Mouse (Mus musculus): ENCODE data around the gene Lrrc8d. TPM values are rescaled to one million over a fixed set of nuclear protein-coding genes. Genes with fewer than 3 reads are reported as not detected.

Lrrc8d gene
- polyA plus RNA-seq (2012; rRNA removed): 34.4 and 35.4 TPM in 2 replicates

GRCm38 (mm10) chr5:105699141-105700069, at the start of gene Lrrc8d:
Lrrc8d (plus strand) TSS chr5:105699969.
- Histone ChIP-seq H3K4me1 (ENCODE audit: control insufficient read depth, insufficient read depth, low read length) (peaks cover 13% of the 10 kb centered on the region; the same call in 1 of the 2 replicates), H3K4me3 (ENCODE audit: insufficient read depth, low read depth, low read length) (peak within 1 kb of the TSS; percentile 65), H3K36me3 (ENCODE audit: control insufficient read depth, insufficient read depth, low read length) (no peaks in the 10 kb centered on the region), H3K27ac (ENCODE audit: insufficient read depth, low read depth, low read length) (peak within 1 kb of the TSS; percentile 93), H3K27me3 (replicated peaks; ENCODE audit: control insufficient read depth, insufficient read depth, low read length) (no peaks in the 10 kb centered on the region)
- TF ChIP-seq POLR2A (IDR thresholded peaks at IDR 0.05; ENCODE audit: low read depth, low read length) (no peak), CTCF (conservative IDR thresholded peaks at IDR 0.05; ENCODE audit: insufficient read depth, insufficient read length, low read depth, low read length) (no peak)
- DNase-seq: peak; percentile 95
- WGBS: 2% methylated on average over 60 of the region's 60 CpGs

DNA sequence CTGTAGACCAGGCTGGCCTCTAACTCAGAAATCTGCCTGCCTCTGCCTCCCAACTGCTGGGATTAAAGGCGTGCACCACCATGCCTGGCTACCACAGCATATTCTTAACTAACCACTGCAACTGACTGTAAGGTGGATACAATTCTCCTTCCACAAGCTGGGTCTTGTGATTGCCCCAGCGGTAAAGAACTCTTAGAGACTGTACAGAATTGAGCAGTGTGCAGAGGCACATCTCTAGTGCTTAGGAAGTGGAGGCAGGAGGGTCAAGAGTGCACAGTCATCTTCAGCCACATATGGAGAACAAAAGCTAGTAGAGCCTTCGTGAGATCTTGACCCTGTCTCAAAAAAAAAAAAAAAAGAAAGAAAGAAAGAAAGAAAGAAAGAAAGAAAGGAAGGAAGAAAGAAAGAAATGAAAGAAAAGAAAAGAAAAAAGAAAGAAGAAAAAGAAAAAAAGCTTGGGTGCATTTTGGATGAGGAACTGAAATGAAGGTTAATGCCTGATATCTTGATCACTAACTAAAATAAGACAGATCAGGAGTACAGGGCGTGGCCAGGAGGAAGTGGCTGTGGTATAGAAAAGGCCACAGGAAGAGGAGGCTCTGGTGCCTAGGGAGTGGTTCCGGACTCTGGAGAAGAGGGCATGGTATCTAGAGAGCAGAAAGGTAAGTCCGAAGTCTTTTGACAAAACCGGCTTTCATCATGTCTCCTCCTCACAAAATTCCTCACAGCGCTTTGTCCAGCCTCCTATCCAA, 48.9 kb upstream of the Lrrc8d start:
- no peaks in the 10 kb centered on the region; the same call in 1 of the 2 replicates for H3K4me1 ChIP-seq (ENCODE audit: control insufficient read depth, insufficient read depth, low read length)
- no peak overlapping the region for H3K4me3 ChIP-seq (ENCODE audit: insufficient read depth, low read depth, low read length)
- peak; percentile 33 for DNase-seq
- no peak for TF ChIP-seq POLR2A (IDR thresholded peaks at IDR 0.05; ENCODE audit: low read depth, low read length)
- TF ChIP-seq CTCF (conservative IDR thresholded peaks at IDR 0.05; ENCODE audit: insufficient read depth, insufficient read length, low read depth, low read length): no peak
- WGBS: 77% methylated on average over 8 of the region's 8 CpGs
- H3K36me3 ChIP-seq (ENCODE audit: control insufficient read depth, insufficient read depth, low read length): no peaks in the 10 kb centered on the region
- no peaks in the 10 kb centered on the region for H3K27me3 ChIP-seq (replicated peaks; ENCODE audit: control insufficient read depth, insufficient read depth, low read length)
- peak overlapping the region; percentile 2 for H3K27ac ChIP-seq (ENCODE audit: insufficient read depth, low read depth, low read length)

DNA sequence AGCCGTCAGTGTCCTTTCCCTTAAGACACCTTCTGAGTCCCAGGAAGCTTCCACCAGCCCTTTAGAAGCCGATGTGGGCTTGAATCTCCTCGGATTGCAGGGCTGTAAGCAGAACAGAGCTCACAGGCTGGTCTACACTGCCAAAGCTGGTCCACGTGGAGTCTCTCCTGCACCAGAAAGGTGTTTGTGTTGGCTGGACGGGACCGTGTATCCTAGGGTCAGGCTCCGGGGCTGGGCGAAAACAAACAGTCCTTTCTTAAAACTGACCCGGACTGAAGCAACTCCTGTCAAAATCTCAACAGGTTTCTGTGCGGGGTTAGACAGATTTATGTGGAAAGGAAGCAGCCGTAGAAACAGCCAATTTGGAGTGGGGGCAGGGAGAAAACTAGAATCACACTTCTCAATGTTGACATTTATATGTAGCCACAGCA, 48.2 kb upstream of the Lrrc8d start:
- peak; percentile 47 for DNase-seq
- Histone ChIP-seq H3K4me1 (ENCODE audit: control insufficient read depth, insufficient read depth, low read length) (no peaks in the 10 kb centered on the region; the same call in 1 of the 2 replicates), H3K4me3 (ENCODE audit: insufficient read depth, low read depth, low read length) (no peak overlapping the region), H3K27me3 (replicated peaks; ENCODE audit: control insufficient read depth, insufficient read depth, low read length) (no peaks in the 10 kb centered on the region), H3K27ac (ENCODE audit: insufficient read depth, low read depth, low read length) (peak overlapping the region; percentile 2), H3K36me3 (ENCODE audit: control insufficient read depth, insufficient read depth, low read length) (no peaks in the 10 kb centered on the region)
- WGBS: 19% methylated on average over 11 of the region's 11 CpGs
- TF ChIP-seq POLR2A (IDR thresholded peaks at IDR 0.05; ENCODE audit: low read depth, low read length): no peak
- no peak for TF ChIP-seq CTCF (conservative IDR thresholded peaks at IDR 0.05; ENCODE audit: insufficient read depth, insufficient read length, low read depth, low read length)

- TF ChIP-seq POLR2A (IDR thresholded peaks at IDR 0.05; ENCODE audit: low read depth, low read length) (no peak), CTCF (conservative IDR thresholded peaks at IDR 0.05; ENCODE audit: insufficient read depth, insufficient read length, low read depth, low read length) (peak; percentile 96)
- WGBS: 17% methylated on average over 15 of the region's 15 CpGs
- Histone ChIP-seq H3K4me3 (ENCODE audit: insufficient read depth, low read depth, low read length) (no peak overlapping the region), H3K36me3 (ENCODE audit: control insufficient read depth, insufficient read depth, low read length) (no peaks in the 10 kb centered on the region), H3K27me3 (replicated peaks; ENCODE audit: control insufficient read depth, insufficient read depth, low read length) (no peaks in the 10 kb centered on the region), H3K4me1 (ENCODE audit: control insufficient read depth, insufficient read depth, low read length) (no peaks in the 10 kb centered on the region; the same call in 1 of the 2 replicates), H3K27ac (ENCODE audit: insufficient read depth, low read depth, low read length) (no peak overlapping the region)
- DNase-seq: peak; percentile 85
These were observed 45.3 kb upstream of the Lrrc8d start for GRCm38 (mm10) chr5:105654237-105655063.

DNA sequence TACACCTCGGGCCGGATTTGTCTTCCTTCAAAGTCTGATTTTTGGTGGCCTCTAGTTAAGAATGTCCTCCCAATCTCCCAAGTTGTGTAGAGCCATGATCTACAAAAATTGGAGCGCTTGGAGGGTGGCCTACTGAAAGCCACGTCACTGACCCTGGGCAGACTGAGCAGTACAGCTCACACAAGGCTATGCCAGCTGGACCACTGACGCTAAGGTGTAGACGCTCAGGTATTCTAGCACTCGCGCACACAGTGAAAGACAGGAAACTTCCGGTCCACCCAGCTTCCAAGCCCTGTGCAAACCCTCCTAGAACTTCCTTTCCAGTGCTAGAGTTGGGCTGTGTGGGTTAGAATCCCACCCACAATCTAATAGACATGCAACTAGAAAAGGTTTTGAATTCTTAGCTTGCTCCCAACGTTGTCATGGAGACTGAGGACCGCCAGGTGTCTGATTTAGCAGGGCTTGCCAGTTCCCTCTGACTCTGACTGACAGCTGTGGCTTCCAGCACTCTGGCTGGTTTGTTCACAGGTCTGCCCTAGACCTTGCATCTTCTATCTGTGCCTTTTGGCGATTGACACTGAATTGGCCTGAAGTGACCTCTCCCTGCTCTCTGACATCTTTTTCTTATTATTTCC, 44.6 kb upstream of the Lrrc8d start:
- H3K27me3 ChIP-seq (replicated peaks; ENCODE audit: control insufficient read depth, insufficient read depth, low read length): no peaks in the 10 kb centered on the region
- H3K4me1 ChIP-seq (ENCODE audit: control insufficient read depth, insufficient read depth, low read length): no peaks in the 10 kb centered on the region; the same call in 1 of the 2 replicates
- no peak for TF ChIP-seq CTCF (conservative IDR thresholded peaks at IDR 0.05; ENCODE audit: insufficient read depth, insufficient read length, low read depth, low read length)
- no peak for TF ChIP-seq POLR2A (IDR thresholded peaks at IDR 0.05; ENCODE audit: low read depth, low read length)
- 78% methylated on average over 12 of the region's 12 CpGs for WGBS
- DNase-seq: no peak
- H3K27ac ChIP-seq (ENCODE audit: insufficient read depth, low read depth, low read length): no peak overlapping the region
- H3K4me3 ChIP-seq (ENCODE audit: insufficient read depth, low read depth, low read length): no peak overlapping the region
- H3K36me3 ChIP-seq (ENCODE audit: control insufficient read depth, insufficient read depth, low read length): no peaks in the 10 kb centered on the region

DNA sequence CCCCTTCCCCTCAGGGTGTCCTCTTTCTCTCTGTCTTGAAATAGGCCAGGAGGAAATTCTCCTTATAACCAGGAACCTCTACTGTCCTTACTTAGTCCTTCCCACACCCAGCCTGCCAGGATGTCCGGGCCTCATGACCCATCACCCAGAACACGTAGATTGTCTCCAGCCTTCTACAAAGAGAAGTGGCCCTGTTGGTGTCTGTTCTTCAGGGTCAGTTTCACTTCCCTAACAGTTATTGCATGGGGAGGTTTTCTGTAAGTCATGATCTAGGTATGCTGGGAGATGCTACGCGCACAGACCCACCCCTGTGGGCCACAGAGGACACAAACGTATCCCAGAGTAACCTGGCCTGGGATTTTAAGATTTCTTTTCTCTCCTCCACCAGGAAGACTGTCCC, 37.9 kb upstream of the Lrrc8d start:
- no peak for TF ChIP-seq POLR2A (IDR thresholded peaks at IDR 0.05; ENCODE audit: low read depth, low read length)
- TF ChIP-seq CTCF (conservative IDR thresholded peaks at IDR 0.05; ENCODE audit: insufficient read depth, insufficient read length, low read depth, low read length): no peak
- no peak for DNase-seq
- H3K36me3 ChIP-seq (ENCODE audit: control insufficient read depth, insufficient read depth, low read length): no peaks in the 10 kb centered on the region
- H3K27ac ChIP-seq (ENCODE audit: insufficient read depth, low read depth, low read length): no peak overlapping the region
- H3K4me3 ChIP-seq (ENCODE audit: insufficient read depth, low read depth, low read length): no peak overlapping the region
- H3K27me3 ChIP-seq (replicated peaks; ENCODE audit: control insufficient read depth, insufficient read depth, low read length): no peaks in the 10 kb centered on the region
- no peaks in the 10 kb centered on the region for H3K4me1 ChIP-seq (ENCODE audit: control insufficient read depth, insufficient read depth, low read length)
- 82% methylated on average over 5 of the region's 5 CpGs for WGBS
